Mouse (Mus musculus) midbrain, embryonic 16.5 days (tissue): ENCODE measurements around the gene Plxna1. TPM values are rescaled to one million over a fixed set of nuclear protein-coding genes. Genes with fewer than 3 reads are reported as not detected.

ENCODE experiments used
- ATAC-seq: fragments of 200-750 bp; cut with Nextera tagmentation; 2 replicates; pipeline ENCODE4 v1.8.0; 2017; ENCODE audit warnings: moderate TSS enrichment
- H3K27ac ChIP-seq: fragments of 300-500 bp; sonication (generic); 2 replicates; pipeline ENCODE4 v1.5.1; 2014; ENCODE audit warnings: mild to moderate bottlenecking, low read length, mixed read lengths
- H3K27me3 ChIP-seq: fragments of 300-500 bp; sonication (generic); 2 replicates; pipeline ENCODE4 v1.6.1; 2014; ENCODE audit warnings: low read depth, low read length, mixed read lengths; ENCODE audit not compliant: control insufficient read depth, insufficient read depth
- H3K36me3 ChIP-seq: fragments of 300-500 bp; sonication (generic); 2 replicates; pipeline ENCODE4 v1.6.1; 2014; ENCODE audit warnings: mild to moderate bottlenecking, low read length, moderate library complexity, mixed read lengths; ENCODE audit not compliant: control insufficient read depth, insufficient read depth
- H3K4me1 ChIP-seq: fragments of 300-500 bp; sonication (generic); 2 replicates; pipeline ENCODE4 v1.6.1; 2014; ENCODE audit warnings: mild to moderate bottlenecking, low read length, mixed read lengths; ENCODE audit not compliant: control insufficient read depth, insufficient read depth
- H3K4me2 ChIP-seq: fragments of 300-500 bp; sonication (generic); 2 replicates; pipeline ENCODE4 v1.6.1; 2014; ENCODE audit warnings: mild to moderate bottlenecking, low read length, mixed read lengths
- H3K4me3 ChIP-seq: fragments of 300-500 bp; sonication (generic); 2 replicates; pipeline ENCODE4 v1.5.1; 2014; ENCODE audit warnings: low read depth, mild to moderate bottlenecking, low read length, moderate library complexity, mixed read lengths
- H3K9ac ChIP-seq: fragments of 300-500 bp; sonication (generic); 2 replicates; pipeline ENCODE4 v1.6.1; 2014; ENCODE audit warnings: low read depth, low read length, mixed read lengths
- H3K9me3 ChIP-seq: fragments of 300-500 bp; sonication (generic); replicated peaks from 2 replicates; pipeline ENCODE4 v1.6.1; 2014; ENCODE audit warnings: mild to moderate bottlenecking, low read length, mixed read lengths; ENCODE audit not compliant: control insufficient read depth, poor library complexity, severe bottlenecking
- WGBS: fragments of 180-500 bp; shearing (Covaris S2); extraction: QIAGEN DNeasy Blood & Tissue Kit; methylation state at CpG from one replicate; pipeline ENCODE4 v1.1.7; 2014; 5-methylcytosine and 5-hydroxymethylcytosine counted together
- polyA plus RNA-seq: library from polyadenylated mRNA; unstranded; fragments of >200 nt; fragmentation: Nextera tagmentation; extraction: Ambion mirVana; gene quantifications from 2 replicates; pipeline ENCODE4 v1.2.1, GENCODE M21; 2015

Gene Plxna1
- polyA plus RNA-seq, 1 experiment from 2014 or later = 64.0 TPM

DNA sequence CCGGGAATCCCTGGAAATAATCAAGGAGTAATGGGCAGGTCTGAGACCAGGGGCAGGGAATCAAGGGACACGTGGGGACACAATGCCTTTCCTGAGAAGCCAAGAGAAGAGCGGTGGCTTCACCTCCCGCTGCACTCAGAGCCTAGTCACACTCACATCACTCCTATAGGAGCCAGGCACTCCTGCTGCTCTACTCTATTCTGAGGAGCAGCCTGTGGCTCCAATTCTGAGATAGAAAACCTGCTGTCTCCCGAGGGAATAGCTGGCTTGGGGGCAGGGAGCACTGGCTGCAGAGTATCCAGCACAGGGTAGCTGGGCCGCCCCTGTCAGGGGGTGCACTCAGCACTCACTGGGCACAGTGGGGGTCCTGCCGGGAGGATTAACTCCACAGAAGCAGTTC lies 6.8 kb downstream of the Plxna1 start:
- WGBS = 19% methylated on average over 7 of the region's 7 CpGs
- Histone ChIP-seq H3K27me3 (no peaks in the 10 kb centered on the region), H3K4me3 (peak overlapping the region; percentile 15; the same call in 1 of the 2 replicates), H3K36me3 (peaks cover 21% of the 10 kb centered on the region), H3K9me3 (no peaks in the 10 kb centered on the region), H3K27ac (no peak overlapping the region), H3K4me2 (peak overlapping the region; percentile 22), H3K4me1 (peaks cover 90% of the 10 kb centered on the region), H3K9ac (peak overlapping the region; percentile 43)
- no peak for ATAC-seq

DNA sequence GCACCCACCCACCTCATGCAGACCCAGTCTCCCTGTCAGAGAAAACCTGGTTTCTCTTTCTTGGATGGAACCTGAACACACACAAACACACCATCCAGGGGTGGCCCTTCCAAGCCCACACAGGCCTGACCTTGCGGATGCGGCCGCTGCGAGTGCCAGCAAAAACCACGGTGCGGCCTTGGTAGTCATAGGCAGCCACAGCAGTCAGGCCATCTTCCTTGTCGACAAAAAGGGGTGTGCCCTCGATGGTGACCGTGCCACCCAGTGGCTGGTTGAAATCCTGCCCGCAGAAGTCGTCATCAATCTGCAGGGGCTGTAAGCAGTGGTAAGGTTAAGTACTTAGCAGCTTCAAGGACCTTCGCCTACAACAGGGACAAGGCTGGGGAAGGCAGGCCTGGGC lies 7.7 kb downstream of the Plxna1 start:
- Histone ChIP-seq H3K4me1 (peaks cover 87% of the 10 kb centered on the region), H3K9me3 (no peaks in the 10 kb centered on the region), H3K4me2 (no peak overlapping the region), H3K27me3 (no peaks in the 10 kb centered on the region), H3K27ac (peak overlapping the region; percentile 26; the same call in 1 of the 2 replicates), H3K9ac (0 out of 2 replicates have a peak overlapping the region, but pooled peaks have one; percentile 7), H3K36me3 (peaks cover 25% of the 10 kb centered on the region), H3K4me3 (no peak overlapping the region)
- WGBS = 83% methylated on average over 12 of the region's 12 CpGs
- no peak for ATAC-seq

DNA sequence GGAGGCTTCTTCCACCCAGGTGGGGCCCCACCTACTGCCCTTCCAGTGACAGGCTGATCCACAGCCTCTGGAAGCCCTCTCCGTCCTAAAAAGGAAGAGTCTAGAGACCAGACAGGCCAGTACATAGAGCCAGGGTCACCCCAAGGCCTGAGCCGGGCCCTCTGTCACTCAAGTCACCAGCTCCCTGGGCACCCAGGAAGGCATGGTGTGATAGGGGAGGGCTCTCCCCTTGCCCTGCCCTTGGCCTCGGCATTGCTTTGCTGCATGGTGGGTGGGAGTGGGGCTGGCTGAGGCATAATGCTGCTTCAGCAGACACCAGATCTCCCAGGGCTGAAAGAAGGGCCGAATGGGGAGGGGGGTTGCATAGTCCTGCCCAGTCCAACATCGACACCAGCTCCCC lies 8.3 kb downstream of the Plxna1 start:
- H3K27me3 ChIP-seq = no peaks in the 10 kb centered on the region

DNA sequence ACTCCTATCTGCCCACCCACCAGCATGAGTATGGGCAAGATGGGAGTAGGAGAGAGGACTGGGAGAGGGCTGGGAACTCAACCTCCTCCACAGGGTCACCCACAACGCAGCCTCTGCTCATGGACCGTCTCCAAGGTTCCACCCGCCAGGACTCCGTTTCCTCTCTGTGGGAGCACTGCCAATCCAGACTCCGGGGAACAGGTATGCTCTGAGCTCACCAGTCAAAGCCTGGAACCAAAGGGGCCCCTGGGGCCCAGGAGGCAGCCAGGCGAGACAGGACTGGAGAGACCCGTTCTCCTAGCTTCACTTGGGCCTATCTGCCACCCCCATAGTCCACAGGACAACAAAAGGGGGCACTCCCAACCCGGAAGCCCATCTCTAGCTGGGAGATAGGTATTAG lies 9.3 kb downstream of the Plxna1 start:
- peaks cover 71% of the 10 kb centered on the region for H3K4me1 ChIP-seq
- H3K9me3 ChIP-seq = no peaks in the 10 kb centered on the region
- no peak overlapping the region for H3K4me2 ChIP-seq
- H3K27ac ChIP-seq = no peak overlapping the region
- no peak overlapping the region for H3K4me3 ChIP-seq
- H3K36me3 ChIP-seq = peaks cover 33% of the 10 kb centered on the region
- 70% methylated on average over 8 of the region's 8 CpGs for WGBS
- no peaks in the 10 kb centered on the region for H3K27me3 ChIP-seq
- no peak for ATAC-seq
- H3K9ac ChIP-seq = no peak overlapping the region

More for the DNA sequence above, 8.3 kb downstream of the Plxna1 start:
- Histone ChIP-seq H3K4me1 (peaks cover 81% of the 10 kb centered on the region), H3K9ac (0 out of 2 replicates have a peak overlapping the region, but pooled peaks have one; percentile 11), H3K27ac (no peak overlapping the region), H3K4me3 (no peak overlapping the region), H3K9me3 (no peaks in the 10 kb centered on the region), H3K36me3 (peaks cover 30% of the 10 kb centered on the region), H3K4me2 (no peak overlapping the region)
- ATAC-seq = no peak
- 73% methylated on average over 5 of the region's 5 CpGs for WGBS

DNA sequence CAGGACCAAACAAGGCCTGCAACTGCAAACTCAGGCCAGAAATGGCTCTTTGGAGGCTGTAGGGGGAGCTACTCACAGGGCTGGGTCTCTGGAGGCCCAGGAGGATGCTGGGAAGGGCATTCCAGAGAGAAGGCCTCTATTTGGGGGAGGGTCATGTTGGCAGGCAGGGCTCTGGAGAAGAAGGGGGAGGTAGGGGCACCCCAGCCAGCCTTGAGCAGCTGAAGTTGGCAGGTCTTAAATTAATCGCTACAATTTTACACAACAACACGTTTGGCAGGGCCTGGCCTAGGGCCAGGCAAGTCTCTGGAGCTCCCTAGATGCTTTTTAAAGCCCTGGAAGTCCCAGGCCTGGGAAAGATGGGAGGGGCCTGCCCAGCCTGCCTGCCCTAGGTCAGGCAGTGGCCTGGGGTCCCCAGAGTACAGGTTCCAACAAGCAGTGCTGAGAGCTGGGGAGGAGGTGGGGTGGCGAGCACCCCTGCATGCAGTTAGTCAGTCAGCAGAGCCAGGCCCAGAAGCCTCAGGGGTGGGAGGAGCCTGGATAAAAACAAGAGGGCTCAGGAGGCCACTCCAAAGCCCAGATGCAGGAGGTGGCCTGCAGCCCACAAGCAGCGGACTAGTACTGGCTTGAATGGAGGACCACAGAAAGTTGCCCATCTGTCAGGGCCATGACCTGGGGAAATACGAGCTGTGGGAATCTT lies 10.8 kb downstream of the Plxna1 start:
- no peaks in the 10 kb centered on the region for H3K27me3 ChIP-seq
- H3K4me3 ChIP-seq = no peak overlapping the region
- peaks cover 65% of the 10 kb centered on the region for H3K4me1 ChIP-seq
- ATAC-seq = peak; percentile 50
- 18% methylated on average over 5 of the region's 5 CpGs for WGBS
- peak overlapping the region; percentile 52; the same call in 1 of the 2 replicates for H3K27ac ChIP-seq
- H3K36me3 ChIP-seq = peaks cover 36% of the 10 kb centered on the region
- H3K9me3 ChIP-seq = no peaks in the 10 kb centered on the region
- H3K4me2 ChIP-seq = no peak overlapping the region
- H3K9ac ChIP-seq = no peak overlapping the region

DNA sequence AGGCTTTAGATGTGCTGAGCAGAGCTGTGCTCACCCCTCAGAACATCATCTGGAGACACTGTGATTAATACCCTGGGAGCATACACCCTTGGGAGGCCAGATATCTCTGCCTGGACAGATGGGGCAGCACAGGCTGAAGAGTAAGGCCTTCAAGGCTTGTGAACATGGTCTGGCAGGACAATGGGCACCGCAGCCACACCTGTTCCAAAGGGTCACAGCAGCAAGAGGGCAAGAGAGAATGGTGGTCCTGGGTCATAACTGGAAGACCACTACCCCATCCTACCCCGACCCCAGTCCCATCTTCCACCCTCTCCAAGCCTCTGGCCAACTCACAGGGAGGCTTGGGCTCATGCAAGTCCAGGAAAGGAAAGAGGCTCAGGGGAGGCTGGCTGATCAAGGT lies 11.9 kb downstream of the Plxna1 start:
- no peaks in the 10 kb centered on the region for H3K9me3 ChIP-seq
- no peak overlapping the region for H3K4me2 ChIP-seq
- no peak overlapping the region for H3K9ac ChIP-seq
- H3K4me3 ChIP-seq = no peak overlapping the region
- H3K4me1 ChIP-seq = peaks cover 56% of the 10 kb centered on the region
- H3K27ac ChIP-seq = no peak overlapping the region
- ATAC-seq = no peak
- 97% methylated on average over 2 of the region's 2 CpGs for WGBS
- no peaks in the 10 kb centered on the region for H3K27me3 ChIP-seq
- peaks cover 31% of the 10 kb centered on the region for H3K36me3 ChIP-seq

DNA sequence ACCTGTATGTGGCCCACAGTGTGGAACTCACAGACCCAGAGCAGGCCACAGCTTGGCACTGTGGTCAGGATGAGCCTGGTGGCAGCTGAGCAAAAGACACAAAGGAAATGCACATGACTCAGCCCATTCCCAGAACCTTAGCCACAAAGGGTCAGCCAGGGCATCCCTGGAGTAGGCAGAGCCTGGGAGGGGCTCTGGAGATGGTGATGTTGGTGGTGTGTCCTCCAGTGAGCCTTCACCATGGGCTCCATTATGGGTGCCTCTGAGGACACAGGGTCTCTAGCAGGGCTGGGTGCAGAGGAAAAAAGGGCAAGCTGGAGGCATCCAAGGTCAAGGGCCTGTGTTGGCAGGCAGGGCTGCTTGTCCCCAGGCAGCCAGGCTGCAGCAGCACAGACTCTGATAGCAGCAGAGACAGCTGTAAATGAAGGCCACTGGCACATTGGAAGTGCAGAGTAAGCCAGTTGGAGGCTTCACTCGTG lies 12.3 kb downstream of the Plxna1 start:
- H3K9ac ChIP-seq = no peak overlapping the region
- H3K27me3 ChIP-seq = no peaks in the 10 kb centered on the region
- no peaks in the 10 kb centered on the region for H3K9me3 ChIP-seq
- H3K4me2 ChIP-seq = no peak overlapping the region
- H3K27ac ChIP-seq = no peak overlapping the region
- WGBS = 37% methylated on average over 1 of the region's 1 CpGs
- H3K4me1 ChIP-seq = peaks cover 56% of the 10 kb centered on the region
- H3K4me3 ChIP-seq = no peak overlapping the region
- ATAC-seq = no peak
- peaks cover 27% of the 10 kb centered on the region for H3K36me3 ChIP-seq

DNA sequence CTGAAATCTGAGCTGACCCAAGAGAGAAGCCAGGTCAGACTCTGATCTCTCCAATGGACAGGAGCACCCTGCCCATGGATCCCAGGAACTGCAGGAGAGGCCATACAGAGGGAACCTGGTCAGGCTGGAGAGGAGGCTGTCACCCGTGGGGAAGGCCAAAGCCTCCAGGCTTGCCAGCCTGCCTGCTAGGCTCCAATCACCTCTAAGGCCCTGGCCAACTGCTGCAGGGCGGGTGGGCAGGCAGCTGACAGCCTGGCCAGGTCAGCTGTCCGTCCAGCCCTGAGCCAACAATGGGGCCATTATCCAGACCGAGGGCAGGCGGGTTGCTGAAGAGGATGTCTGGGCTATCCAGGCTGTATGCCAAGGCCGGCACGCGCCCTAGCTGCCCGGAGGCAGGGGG lies 14.1 kb downstream of the Plxna1 start:
- Histone ChIP-seq H3K27me3 (no peaks in the 10 kb centered on the region), H3K4me3 (no peak overlapping the region), H3K4me2 (no peak overlapping the region), H3K9ac (no peak overlapping the region), H3K9me3 (no peaks in the 10 kb centered on the region), H3K36me3 (peaks cover 19% of the 10 kb centered on the region), H3K27ac (no peak overlapping the region), H3K4me1 (peaks cover 44% of the 10 kb centered on the region)
- ATAC-seq = no peak
- WGBS = 80% methylated on average over 9 of the region's 9 CpGs

DNA sequence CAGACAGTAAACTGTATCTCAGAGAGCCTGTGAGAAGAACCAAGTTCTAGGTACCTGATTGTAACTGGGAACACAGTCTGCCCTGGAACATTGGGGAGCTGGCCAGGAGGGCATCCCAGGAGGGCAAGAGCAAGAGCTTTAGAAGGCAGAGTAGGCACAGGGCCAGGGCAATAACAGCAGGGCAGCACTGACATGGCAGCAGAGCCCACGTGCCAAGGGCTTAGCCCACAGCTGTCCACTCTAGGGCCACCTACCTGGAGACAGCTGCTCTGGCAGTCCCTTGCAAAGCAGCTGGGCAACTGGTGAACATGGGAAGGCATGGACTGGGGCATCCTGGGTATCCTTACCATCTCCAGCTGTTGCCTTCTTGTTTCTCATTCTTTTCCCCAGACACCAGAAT lies 14.6 kb downstream of the Plxna1 start:
- Histone ChIP-seq H3K4me3 (no peak overlapping the region), H3K9me3 (no peaks in the 10 kb centered on the region), H3K4me1 (peaks cover 38% of the 10 kb centered on the region), H3K27me3 (no peaks in the 10 kb centered on the region), H3K4me2 (no peak overlapping the region), H3K36me3 (peaks cover 25% of the 10 kb centered on the region), H3K27ac (no peak overlapping the region), H3K9ac (no peak overlapping the region)
- no peak for ATAC-seq
- 67% methylated on average over 1 of the region's 1 CpGs for WGBS
